Mouse (Mus musculus): ENCODE data around the gene Mid1. TPM values are rescaled to one million over a fixed set of nuclear protein-coding genes. Genes with fewer than 3 reads are reported as not detected.
"Not testable (repeated sequence)": the region's sequence is repeated elsewhere in the genome, so short reads cannot be mapped to it uniquely, and the experiment has no call there.

Gene Mid1
- polyA plus RNA-seq, 1 experiment from 2014 or later, result 1.6 TPM

- peaks cover 14% of the 10 kb centered on the region for H3K36me3 ChIP-seq (replicated peaks; ENCODE audit: insufficient read depth, low read length)
- not testable (repeated sequence) for H3K9me3 ChIP-seq (ENCODE audit: low read length); H3K4me2 ChIP-seq (ENCODE audit: low read depth, low read length); H3K4me1 ChIP-seq (ENCODE audit: insufficient read depth); H3K27me3 ChIP-seq (ENCODE audit: insufficient read depth, low read length); H3K4me3 ChIP-seq (ENCODE audit: low read depth, low read length); H3K9ac ChIP-seq (replicated peaks); H3K27ac ChIP-seq (ENCODE audit: low read depth)
- peak; percentile 31 for TF ChIP-seq CTCF (IDR thresholded peaks at IDR 0.05; ENCODE audit: low read depth)
- WGBS (ENCODE audit: insufficient replicate concordance), result 83% methylated on average over 65 of the region's 66 CpGs
- DNase-seq, result peak; percentile 82
- peak; percentile 52 for ATAC-seq
Measured at GRCm38 (mm10) chrX:170018571-170019218, 333.7 kb downstream of the Mid1 start.

GRCm38 (mm10) chrX:170019219-170019953, 334.4 kb downstream of the Mid1 start:
- ATAC-seq (peak; percentile 21; the same call in 1 of the 2 replicates), DNase-seq (peak; percentile 73)
- peaks cover 14% of the 10 kb centered on the region for H3K36me3 ChIP-seq (replicated peaks; ENCODE audit: insufficient read depth, low read length)

GRCm38 (mm10) chrX:170019954-170020689, 335.1 kb downstream of the Mid1 start:
- peak; percentile 74 for TF ChIP-seq CTCF (IDR thresholded peaks at IDR 0.05; ENCODE audit: low read depth)
- not testable (repeated sequence) for H3K27ac ChIP-seq (ENCODE audit: low read depth); H3K9ac ChIP-seq (replicated peaks); H3K4me1 ChIP-seq (ENCODE audit: insufficient read depth); H3K27me3 ChIP-seq (ENCODE audit: insufficient read depth, low read length); H3K4me3 ChIP-seq (ENCODE audit: low read depth, low read length); H3K9me3 ChIP-seq (ENCODE audit: low read length); H3K4me2 ChIP-seq (ENCODE audit: low read depth, low read length)
- ATAC-seq (0 out of 2 replicates have a peak, but pooled peaks have one; percentile 24), DNase-seq (peak; percentile 12)
- H3K36me3 ChIP-seq (replicated peaks; ENCODE audit: insufficient read depth, low read length), result peaks cover 14% of the 10 kb centered on the region
- 55% methylated on average over 14 of the region's 14 CpGs for WGBS (ENCODE audit: insufficient replicate concordance)

More at GRCm38 (mm10) chrX:170019219-170019953, 334.4 kb downstream of the Mid1 start:
- not testable (repeated sequence) for H3K27me3 ChIP-seq (ENCODE audit: insufficient read depth, low read length); H3K4me3 ChIP-seq (ENCODE audit: low read depth, low read length); H3K9me3 ChIP-seq (ENCODE audit: low read length); H3K4me2 ChIP-seq (ENCODE audit: low read depth, low read length); H3K27ac ChIP-seq (ENCODE audit: low read depth); H3K4me1 ChIP-seq (ENCODE audit: insufficient read depth); H3K9ac ChIP-seq (replicated peaks)
- 85% methylated on average over 30 of the region's 30 CpGs for whole genome bisulfite sequencing (ENCODE audit: insufficient replicate concordance)

- peak; percentile 98 for TF ChIP-seq CTCF (IDR thresholded peaks at IDR 0.05; ENCODE audit: low read depth)
- 48% methylated on average over 9 of the region's 9 CpGs for WGBS (ENCODE audit: insufficient replicate concordance)
- H3K27me3 ChIP-seq (ENCODE audit: insufficient read depth, low read length); ATAC-seq; H3K27ac ChIP-seq (ENCODE audit: low read depth); H3K4me1 ChIP-seq (ENCODE audit: insufficient read depth); H3K9ac ChIP-seq (replicated peaks); H3K9me3 ChIP-seq (ENCODE audit: low read length); H3K4me3 ChIP-seq (ENCODE audit: low read depth, low read length); H3K4me2 ChIP-seq (ENCODE audit: low read depth, low read length): not testable (repeated sequence)
- H3K36me3 ChIP-seq (replicated peaks; ENCODE audit: insufficient read depth, low read length), result peaks cover 14% of the 10 kb centered on the region
- DNase-seq, result peak; percentile 79
Measured at GRCm38 (mm10) chrX:170020690-170021050, 335.7 kb downstream of the Mid1 start.

- H3K27ac ChIP-seq (ENCODE audit: low read depth); H3K9me3 ChIP-seq (ENCODE audit: low read length); ATAC-seq; H3K4me3 ChIP-seq (ENCODE audit: low read depth, low read length); H3K9ac ChIP-seq (replicated peaks); H3K4me2 ChIP-seq (ENCODE audit: low read depth, low read length); H3K27me3 ChIP-seq (ENCODE audit: insufficient read depth, low read length); H3K4me1 ChIP-seq (ENCODE audit: insufficient read depth): not testable (repeated sequence)
- 70% methylated on average over 12 of the region's 12 CpGs for WGBS (ENCODE audit: insufficient replicate concordance)
- DNase-seq, result peak; percentile 57
- H3K36me3 ChIP-seq (replicated peaks; ENCODE audit: insufficient read depth, low read length), result peaks cover 14% of the 10 kb centered on the region
Measured at GRCm38 (mm10) chrX:170021205-170021604, 336.2 kb downstream of the Mid1 start.

- not testable (repeated sequence) for H3K4me1 ChIP-seq (ENCODE audit: insufficient read depth); H3K4me2 ChIP-seq (ENCODE audit: low read depth, low read length); H3K9me3 ChIP-seq (ENCODE audit: low read length); H3K9ac ChIP-seq (replicated peaks); ATAC-seq; H3K27me3 ChIP-seq (ENCODE audit: insufficient read depth, low read length); H3K4me3 ChIP-seq (ENCODE audit: low read depth, low read length); H3K27ac ChIP-seq (ENCODE audit: low read depth)
- WGBS (ENCODE audit: insufficient replicate concordance), result 58% methylated on average over 15 of the region's 15 CpGs
- peak; percentile 62 for DNase-seq
- TF ChIP-seq CTCF (IDR thresholded peaks at IDR 0.05; ENCODE audit: low read depth), result peak; percentile 84
- H3K36me3 ChIP-seq (replicated peaks; ENCODE audit: insufficient read depth, low read length), result peaks cover 14% of the 10 kb centered on the region
Measured at GRCm38 (mm10) chrX:170021750-170022461, 336.9 kb downstream of the Mid1 start.

Other genes with a start within 250 kb of the Mid1 start
- not detected in 2 replicates for gene 4933400A11Rik, start 94.4 kb downstream of the Mid1 start, polyA plus RNA-seq (2015; fragmentation: Nextera tagmentation; extraction: Ambion mirVana)